ENCODE assay signal across 30 mouse cellular contexts in the genomic region with DNA sequence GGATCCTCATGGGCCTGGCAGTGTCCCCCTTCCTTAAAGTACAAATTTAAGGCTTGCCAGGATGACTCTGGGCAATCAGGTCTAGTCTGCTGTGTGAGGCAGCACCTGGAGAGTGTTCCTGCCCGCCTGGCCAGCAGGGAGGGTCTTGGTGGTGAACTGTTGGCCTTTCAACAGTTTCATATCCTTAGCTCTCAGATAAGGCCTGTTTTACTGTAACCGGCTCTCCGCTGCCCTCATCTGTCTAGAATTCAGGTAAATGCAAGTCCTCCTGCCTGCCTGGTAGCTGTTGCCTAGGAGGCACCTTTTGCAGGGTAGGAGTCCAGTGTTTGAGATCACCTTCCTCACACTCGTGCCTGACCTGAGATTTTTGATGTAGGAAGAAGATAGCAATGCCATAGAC. TPM values are rescaled to one million over a fixed set of nuclear protein-coding genes. Genes with fewer than 3 reads are reported as not detected.
DNase-seq lines count a peak whose midpoint lies in the region; ATAC-seq lines count a peak whose summit lies in the region.
"Had no signal": no experiment of that assay in that cellular context is flagged by ENCODE, and none has a peak within 500 bp of the region (broad histone marks: within the 10 kb centered on the region; RNA-seq: fewer than 3 reads in every experiment).

No protein-coding gene starts in this region.

- no peak overlapping the region for H3K4me3 ChIP-seq in intestine, embryonic 16.5 days (ENCODE audit: low read length)
- H3K4me3 ChIP-seq: embryonic facial prominence, embryonic 10.5 days; embryonic facial prominence, embryonic 15.5 days; forebrain, embryonic 15.5 days; heart, embryonic 13.5 days; liver, embryonic 12.5 days; megakaryocyte, embryonic 14.5 days; midbrain, embryonic 12.5 days; myocyte; neural tube, embryonic 12.5 days had no signal

- no peaks in the 10 kb centered on the region for H3K9me3 ChIP-seq in intestine, embryonic 16.5 days (ENCODE audit: control insufficient read depth, low read length)
- H3K9me3 ChIP-seq: embryonic facial prominence, embryonic 10.5 days; embryonic facial prominence, embryonic 15.5 days; forebrain, embryonic 15.5 days; heart, embryonic 13.5 days; liver, embryonic 12.5 days; megakaryocyte, embryonic 14.5 days; midbrain, embryonic 12.5 days; neural tube, embryonic 12.5 days had no signal

- H3K4me1 ChIP-seq in intestine, embryonic 16.5 days (ENCODE audit: control insufficient read depth, insufficient read depth, low read length): no peaks in the 10 kb centered on the region
- H3K4me1 ChIP-seq: embryonic facial prominence, embryonic 15.5 days; forebrain, embryonic 15.5 days; heart, embryonic 13.5 days; midbrain, embryonic 12.5 days had no signal

- no peaks in the 10 kb centered on the region for H3K36me3 ChIP-seq in intestine, embryonic 16.5 days (ENCODE audit: control insufficient read depth, insufficient read depth, low read length)

- no peaks in the 10 kb centered on the region for H3K27me3 ChIP-seq in intestine, embryonic 16.5 days (replicated peaks; ENCODE audit: control insufficient read depth, insufficient read depth, low read length)
- H3K27me3 ChIP-seq: embryonic facial prominence, embryonic 15.5 days; forebrain, embryonic 15.5 days; heart, embryonic 13.5 days; liver, embryonic 12.5 days; megakaryocyte, embryonic 14.5 days; midbrain, embryonic 12.5 days; neural tube, embryonic 12.5 days had no signal

- H3K4me2 ChIP-seq in intestine, embryonic 16.5 days (ENCODE audit: low read depth, low read length): no peak overlapping the region
- H3K4me2 ChIP-seq: embryonic facial prominence, embryonic 15.5 days; forebrain, embryonic 15.5 days; heart, embryonic 13.5 days; hindbrain, embryonic 14.5 days; liver, embryonic 12.5 days; midbrain, embryonic 12.5 days; neural tube, embryonic 12.5 days had no signal

- no peak overlapping the region for H3K27ac ChIP-seq in intestine, embryonic 16.5 days (ENCODE audit: low read length)
- H3K27ac ChIP-seq: embryonic facial prominence, embryonic 10.5 days; embryonic facial prominence, embryonic 15.5 days; forebrain, embryonic 15.5 days; heart, embryonic 13.5 days; hindbrain, embryonic 14.5 days; liver, embryonic 12.5 days; midbrain, embryonic 12.5 days; neural tube, embryonic 12.5 days had no signal

- DNase-seq in CD4-positive, CD25-positive, alpha-beta regulatory T cell, adult 2 months (ENCODE audit: low read depth, low spot score): peak; percentile 22
- peak; percentile 41 for DNase-seq in thymus, postnatal 25 days
- DNase-seq in thymus, adult 18-20 months: no peak
- peak; percentile 48 for DNase-seq in thymus, postnatal 4 days
- DNase-seq in kidney, postnatal 4 days: no peak
- DNase-seq in T-cell, adult 2 months (ENCODE audit: low spot score): no peak
- DNase-seq: adrenal gland, adult 2 months; adrenal gland, postnatal 36 days; cerebellum, adult 8-10 months; cerebellum, postnatal 25 days; heart, postnatal 10 days; kidney, adult 2 months; kidney, postnatal 36 days; liver, postnatal 0 days; lung, postnatal 36 days had no signal

- 59% methylated on average over 4 of the region's 4 CpGs for WGBS in intestine, embryonic 16.5 days

- ATAC-seq in CD4-positive, CD25-positive, alpha-beta regulatory T cell, adult 4 months: no peak
- peak; percentile 55; the same call in 1 of the 2 replicates for ATAC-seq in intestine, embryonic 16.5 days
- ATAC-seq: forebrain, embryonic 15.5 days; liver, embryonic 12.5 days; liver, postnatal 0 days had no signal

- 0 out of 2 replicates have a peak overlapping the region, but pooled peaks have one; percentile 3 for H3K9ac ChIP-seq in intestine, embryonic 16.5 days (ENCODE audit: low read depth, low read length)
- H3K9ac ChIP-seq: embryonic facial prominence, embryonic 15.5 days; forebrain, embryonic 15.5 days; heart, embryonic 13.5 days; hindbrain, embryonic 14.5 days; liver, embryonic 12.5 days; liver, postnatal 0 days; midbrain, embryonic 12.5 days; neural tube, embryonic 12.5 days had no signal

RNA-seq across cellular contexts. Expression of gene Nfatc3, which starts 18.4 kb away (rescaled TPM):
- 10 to 100 TPM; 28.1 to 32.3 TPM for polyA plus RNA-seq in CD4-positive, CD25-positive, alpha-beta regulatory T cell, adult 4 months (2017; shearing (Covaris generic))
- polyA plus RNA-seq in intestine, embryonic 16.5 days (2015; fragmentation: Nextera tagmentation; extraction: Ambion mirVana): 4.0 and 4.5 TPM in 2 replicates

RNA-seq across cellular contexts. Expression of gene Ddx28, which starts 28.5 kb away (rescaled TPM):
- 10 to 100 TPM in 1 of 2 experiments, 1 to 10 TPM in 1; 8.4 to 13.2 TPM for polyA plus RNA-seq in CD4-positive, CD25-positive, alpha-beta regulatory T cell, adult 4 months (2017; shearing (Covaris generic))
- polyA plus RNA-seq in intestine, embryonic 16.5 days (2015; fragmentation: Nextera tagmentation; extraction: Ambion mirVana): 13.7 and 15.1 TPM in 2 replicates

RNA-seq across cellular contexts. Expression of gene Dpep2nb, which starts 34.4 kb away (rescaled TPM):
- polyA plus RNA-seq in CD4-positive, CD25-positive, alpha-beta regulatory T cell, adult 4 months (2017; shearing (Covaris generic)): not detected
- 0.12 TPM in 1 of 2 replicates, not detected in the other for polyA plus RNA-seq in intestine, embryonic 16.5 days (2015; fragmentation: Nextera tagmentation; extraction: Ambion mirVana)
- polyA plus RNA-seq: adrenal gland, adult 2 months; embryonic facial prominence, embryonic 10.5 days; embryonic facial prominence, embryonic 15.5 days; forebrain, embryonic 15.5 days; hindbrain, embryonic 14.5 days; kidney, embryonic 16.5 days; liver, embryonic 12.5 days; liver, postnatal 0 days; lung, embryonic 16.5 days; midbrain, postnatal 0 days; myocyte; neural tube, embryonic 12.5 days had no signal

RNA-seq across cellular contexts. Expression of gene Dus2, which starts 49.1 kb away (rescaled TPM):
- 10 to 100 TPM; 24.3 to 30.5 TPM for polyA plus RNA-seq in CD4-positive, CD25-positive, alpha-beta regulatory T cell, adult 4 months (2017; shearing (Covaris generic))
- 17.2 and 17.6 TPM in 2 replicates for polyA plus RNA-seq in intestine, embryonic 16.5 days (2015; fragmentation: Nextera tagmentation; extraction: Ambion mirVana)

Comparison
In these comparisons a context has a peak if more than half of its experiments do, and no peak if none do; other contexts are left out.
1. DNase-seq: peak in CD4-positive, CD25-positive, alpha-beta regulatory T cell, adult 2 months (single experiment), thymus, postnatal 25 days (single experiment) and thymus, postnatal 4 days (single experiment); none in thymus, adult 18-20 months (0 of 2), kidney, postnatal 4 days (0 of 2) and T-cell, adult 2 months (single experiment).